Mouse (Mus musculus) neural tube, embryonic 15.5 days (tissue): ENCODE measurements around the gene Sept11. TPM values are rescaled to one million over a fixed set of nuclear protein-coding genes. Genes with fewer than 3 reads are reported as not detected.

Experiments
- polyA plus RNA-seq: library from polyadenylated mRNA; unstranded; fragments of >200 nt; fragmentation: Nextera tagmentation; extraction: Ambion mirVana; gene quantifications from 2 replicates; pipeline ENCODE4 v1.2.1, GENCODE M21; 2015

Sept11 gene
- polyA plus RNA-seq, 1 experiment from 2014 or later: 134 TPM

Other genes starting within 250 kb of the Sept11 start
- 0.34 TPM in 1 of 2 replicates, not detected in the other for gene Sowahb, start 48.4 kb upstream of the Sept11 start, polyA plus RNA-seq
- 115 and 119 TPM in 2 replicates for gene Ccni, start 113.1 kb downstream of the Sept11 start, polyA plus RNA-seq
- 1.2 and 1.4 TPM in 2 replicates for gene 2010109A12Rik, start 113.1 kb downstream of the Sept11 start, polyA plus RNA-seq
- gene Ccng2, start 173.8 kb downstream of the Sept11 start, polyA plus RNA-seq: 63.2 and 68.9 TPM in 2 replicates